Mouse (Mus musculus): ENCODE results near the gene Lclat1.

The Lclat1 gene

DNA sequence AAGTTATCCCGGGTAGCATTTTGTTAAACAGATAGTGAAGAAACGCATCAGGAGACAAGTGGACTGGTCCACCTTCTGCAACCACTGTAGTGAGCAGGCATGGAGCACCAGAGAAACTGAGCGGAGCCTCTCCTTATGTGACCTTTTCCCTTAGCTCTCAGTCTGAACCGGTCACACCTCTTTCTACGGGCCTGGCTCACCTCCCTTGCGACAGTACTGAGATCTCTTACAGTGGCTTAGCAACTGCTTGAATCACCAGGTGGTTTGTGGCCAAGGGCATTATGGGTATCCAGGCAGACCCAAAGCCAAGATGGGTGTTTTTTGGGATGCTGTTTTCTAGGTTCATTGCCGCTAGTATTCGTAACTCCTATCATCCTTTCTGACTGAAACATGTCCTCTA lies 16.4 kb upstream of the Lclat1 start:
- DNase-seq: no peak

DNA sequence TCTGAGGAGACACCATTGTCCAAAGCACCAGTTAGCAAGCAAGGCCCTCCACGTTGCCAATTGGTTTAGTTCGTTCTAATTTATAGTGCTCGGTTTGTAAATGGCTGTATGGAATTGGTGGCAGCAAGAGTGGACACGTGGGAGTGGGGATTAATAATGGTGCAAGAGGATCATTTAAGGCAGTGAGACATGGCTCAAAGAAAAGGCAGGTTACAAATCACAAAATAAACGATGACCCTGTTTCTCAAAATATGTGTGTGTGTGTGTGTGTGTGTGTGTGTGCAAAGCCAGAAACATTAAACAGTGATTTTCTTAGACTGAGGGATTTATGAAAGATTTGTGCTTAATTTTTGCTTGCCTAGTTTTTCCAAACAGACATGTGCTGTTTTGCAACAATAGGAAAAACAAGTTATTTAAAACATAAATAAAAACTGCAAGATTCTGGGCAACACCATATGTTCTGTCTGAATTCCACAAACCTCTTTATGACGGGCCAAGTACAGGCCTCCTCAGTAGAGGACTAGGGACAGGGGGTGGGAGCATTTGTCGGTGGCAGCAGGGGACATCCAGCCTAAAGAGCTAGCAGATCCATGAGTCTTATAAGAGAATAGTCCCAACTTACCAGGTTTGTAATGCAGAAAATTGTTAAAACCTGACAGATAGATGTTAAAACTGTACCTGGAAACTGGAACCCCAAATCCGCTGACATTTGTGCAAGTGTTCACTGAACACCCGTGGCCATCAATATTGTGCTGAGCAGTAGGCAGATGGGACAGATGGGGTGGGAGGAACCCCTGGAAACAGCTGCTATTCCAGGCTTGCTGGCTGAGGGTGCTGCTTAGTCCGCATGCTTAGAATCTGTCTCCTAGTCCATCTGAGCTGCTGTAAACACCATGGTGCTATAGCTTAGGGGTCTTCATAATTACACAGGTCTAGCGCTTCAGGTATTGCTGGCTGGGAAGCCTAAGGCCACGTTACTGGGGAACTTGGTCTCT lies 15.4 kb upstream of the Lclat1 start:
- no peak for DNase-seq

DNA sequence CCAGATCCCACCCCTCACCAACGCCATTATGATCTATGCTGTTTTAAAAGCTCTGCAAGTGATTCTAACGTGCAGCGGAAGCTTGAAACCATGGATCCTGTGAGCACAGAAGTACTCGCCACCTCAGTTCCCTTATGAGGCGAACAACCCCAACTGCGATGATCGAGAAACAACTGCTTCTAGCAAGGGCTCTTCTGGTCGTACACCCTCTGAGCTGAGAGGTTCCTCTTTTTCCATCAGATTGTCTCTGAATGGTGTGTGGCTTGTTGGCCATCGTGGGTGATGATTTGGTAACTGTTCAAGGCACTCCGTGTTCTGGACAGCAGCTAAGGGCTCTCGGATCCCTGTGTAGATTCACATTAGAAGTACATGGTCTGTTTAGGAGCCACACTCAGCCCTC lies 12.7 kb upstream of the Lclat1 start:
- no peak for DNase-seq

DNA sequence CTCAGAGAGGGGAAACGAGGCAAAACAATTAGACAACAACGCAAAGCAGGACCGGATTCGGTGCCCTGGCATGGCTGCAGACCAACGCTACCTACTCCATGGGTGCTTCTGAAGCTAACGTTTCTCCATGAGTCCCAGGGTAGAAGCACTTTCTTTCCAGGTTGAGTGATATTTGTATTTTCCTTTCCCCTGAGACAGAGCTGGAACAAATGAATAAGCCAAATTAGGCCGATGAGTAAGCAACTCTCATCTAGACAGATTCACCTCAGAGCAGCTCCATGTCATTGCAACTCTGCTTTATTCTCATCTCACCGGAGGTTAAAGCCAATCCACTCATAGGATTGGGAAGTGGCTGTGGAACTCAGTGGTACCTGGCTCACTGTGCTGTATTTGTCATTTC lies 12.2 kb upstream of the Lclat1 start:
- no peak for DNase-seq

DNA sequence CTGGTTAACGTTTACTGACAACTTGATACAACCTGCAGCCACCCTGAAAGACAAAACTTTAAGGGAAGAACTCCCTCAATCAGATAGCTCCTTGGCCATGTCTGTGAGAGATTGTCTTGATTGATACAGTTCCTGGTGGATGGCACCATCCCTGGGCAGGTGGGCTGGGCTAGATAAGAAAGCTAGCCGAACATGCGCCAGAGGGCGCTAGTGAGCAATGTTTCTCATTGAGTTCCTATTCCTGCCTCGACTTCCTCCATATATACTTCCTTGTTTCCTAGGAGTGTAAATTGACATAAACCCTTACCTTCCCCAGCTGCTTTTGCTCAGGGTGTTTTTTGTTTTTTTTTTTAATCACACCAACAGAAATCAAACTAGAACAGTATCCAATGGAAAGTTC lies 11.3 kb upstream of the Lclat1 start:
- peak; percentile 12 for DNase-seq

DNA sequence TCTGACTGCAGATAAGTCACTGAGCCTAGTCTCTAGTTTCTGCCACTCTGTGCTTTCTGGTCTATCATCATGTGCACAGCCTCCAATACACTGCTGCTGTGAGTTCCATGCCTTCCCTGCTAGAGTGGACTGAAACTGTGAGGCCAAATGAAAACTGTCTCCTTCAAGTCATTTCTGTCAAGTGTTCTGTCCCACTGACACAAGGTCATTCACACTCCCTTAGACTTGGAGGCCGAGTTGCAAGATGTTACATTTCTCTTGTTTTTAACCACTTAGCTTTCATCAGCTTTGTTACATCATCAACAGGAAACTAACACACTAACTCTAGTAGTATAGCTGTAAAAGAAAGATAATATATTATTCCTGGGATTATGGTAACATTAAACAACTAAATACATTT lies 9.1 kb upstream of the Lclat1 start:
- no peak for DNase-seq

DNA sequence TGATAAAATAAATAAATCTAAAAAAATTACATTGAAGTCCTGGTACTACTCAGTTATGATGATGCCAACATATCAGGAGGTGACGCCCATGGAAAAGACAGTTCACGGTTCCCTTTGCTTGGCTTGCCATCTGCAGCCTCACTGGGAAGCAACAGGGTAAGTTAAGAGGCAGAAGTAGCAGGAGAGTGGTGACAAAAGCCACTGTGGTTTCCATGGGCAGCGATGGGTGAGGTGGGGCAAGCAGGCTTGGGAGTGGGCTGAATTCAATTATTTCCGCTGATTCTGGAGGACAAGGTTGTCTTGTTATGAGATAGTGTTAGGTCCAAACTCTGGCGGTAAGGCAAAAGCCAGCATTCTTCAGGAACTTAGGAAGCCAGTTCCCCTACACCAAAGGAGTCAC lies 7.4 kb upstream of the Lclat1 start:
- no peak for DNase-seq

DNA sequence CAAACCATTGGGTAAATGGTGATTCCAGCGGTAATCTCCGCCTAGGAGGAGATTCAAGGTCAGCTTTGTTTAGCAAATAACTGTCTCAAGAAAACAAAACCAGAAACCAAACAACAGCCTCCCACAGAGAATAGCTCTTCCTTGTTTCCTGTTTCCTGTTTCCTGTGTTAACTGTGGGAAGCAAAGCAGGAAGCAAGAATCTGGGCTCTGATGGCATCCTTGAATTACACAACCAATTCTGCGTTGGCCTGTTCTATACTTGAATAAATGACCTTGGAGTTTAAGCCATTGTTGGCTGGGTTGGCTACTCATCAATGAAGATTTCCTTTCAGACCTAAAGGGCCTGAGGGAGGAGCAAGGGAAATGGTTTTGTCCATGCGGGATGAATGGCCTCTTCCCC lies 5.2 kb upstream of the Lclat1 start:
- no peak for DNase-seq

DNA sequence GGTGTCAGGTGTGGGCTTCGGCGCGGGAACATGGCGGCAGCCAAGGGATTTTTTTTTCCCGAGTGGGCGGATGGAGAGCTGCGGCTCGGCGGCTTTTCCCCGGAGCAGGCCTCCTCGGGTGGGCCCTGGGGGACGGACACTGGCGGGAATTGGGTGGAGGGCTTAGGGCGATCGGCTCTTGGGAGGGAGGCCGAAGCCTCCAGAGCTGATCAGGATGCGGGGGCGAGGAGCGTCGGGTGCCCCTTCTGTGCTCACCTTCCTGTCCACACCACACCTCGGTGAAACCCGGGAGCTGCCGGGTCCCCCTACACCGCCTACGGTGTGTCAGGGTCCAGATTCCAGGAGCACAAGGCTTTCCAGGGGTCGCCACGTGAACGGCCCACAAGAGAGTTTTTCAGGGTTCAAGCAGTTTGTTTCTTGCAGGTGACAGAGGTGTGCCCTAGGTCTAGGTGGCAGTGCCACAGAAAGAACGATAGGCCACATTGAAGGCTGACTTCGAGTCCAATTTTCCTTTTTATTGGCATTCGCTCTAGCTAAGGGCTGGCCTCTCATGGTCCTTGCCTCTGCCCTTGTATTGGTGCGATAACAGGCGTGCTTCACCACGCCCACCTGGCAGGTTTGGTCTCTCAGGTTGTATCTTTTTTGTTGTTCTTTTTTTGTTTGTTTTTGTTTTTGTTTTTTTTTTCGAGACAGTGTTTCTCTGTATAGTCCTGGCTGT lies 544 bp downstream of the Lclat1 start:
- DNase-seq: no peak

DNA sequence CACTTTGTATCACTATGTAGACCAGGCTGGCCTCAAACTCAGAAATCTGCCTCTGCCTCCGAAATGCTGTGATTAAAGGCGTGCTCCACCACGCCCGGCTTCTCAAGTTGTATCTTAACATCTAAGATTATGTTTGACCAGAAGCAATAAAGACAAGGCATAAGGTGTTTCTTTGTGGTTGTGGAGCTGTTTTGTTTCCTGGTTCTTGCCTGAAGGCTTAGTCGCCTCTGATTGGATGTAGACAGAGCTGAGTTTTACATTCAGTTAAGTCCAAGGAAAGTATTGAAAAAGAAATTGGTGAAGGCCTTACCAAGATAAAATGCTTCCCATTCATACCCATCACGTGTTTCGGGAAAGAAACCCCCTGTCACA lies 1.1 kb downstream of the Lclat1 start:
- no peak for DNase-seq

DNA sequence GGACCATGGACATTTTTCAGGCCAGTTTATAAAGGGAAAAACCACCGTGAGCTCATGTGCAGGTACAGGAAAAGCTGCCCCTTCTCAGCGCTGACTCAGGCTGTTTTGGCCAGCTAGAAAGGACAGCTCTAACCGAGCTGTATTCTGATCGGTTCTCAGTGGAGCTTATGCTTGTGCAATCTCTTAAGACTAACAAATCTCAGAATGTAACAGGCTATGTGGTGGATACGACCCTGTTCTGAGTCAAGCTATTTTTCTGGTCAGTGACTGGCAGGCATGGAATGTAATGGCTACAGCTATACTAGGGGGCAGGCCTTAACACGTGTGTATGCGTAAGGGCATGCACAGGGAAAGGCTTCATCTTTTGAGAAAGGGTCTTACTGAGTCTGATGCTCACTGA lies 4.3 kb downstream of the Lclat1 start:
- no peak for DNase-seq

DNA sequence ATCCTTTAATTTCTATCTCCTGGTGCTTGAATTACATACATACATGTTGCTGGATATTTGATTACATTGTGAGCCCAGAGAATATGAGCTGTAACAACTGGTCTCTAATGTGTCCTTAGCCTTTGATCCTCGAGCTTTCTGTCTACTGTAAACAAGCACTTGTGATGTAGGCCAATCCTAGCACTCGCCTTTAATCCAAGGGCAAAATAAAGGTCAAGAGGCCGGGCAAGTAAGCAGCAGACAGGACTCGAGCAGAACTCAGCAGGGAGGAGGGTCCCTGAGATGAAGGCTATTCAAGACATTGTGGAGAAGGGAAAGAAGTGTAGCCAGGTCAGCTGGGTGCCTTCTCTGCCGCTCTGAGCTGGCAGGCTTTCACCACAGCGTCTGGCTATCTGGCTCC lies 4.8 kb downstream of the Lclat1 start:
- no peak for DNase-seq

DNA sequence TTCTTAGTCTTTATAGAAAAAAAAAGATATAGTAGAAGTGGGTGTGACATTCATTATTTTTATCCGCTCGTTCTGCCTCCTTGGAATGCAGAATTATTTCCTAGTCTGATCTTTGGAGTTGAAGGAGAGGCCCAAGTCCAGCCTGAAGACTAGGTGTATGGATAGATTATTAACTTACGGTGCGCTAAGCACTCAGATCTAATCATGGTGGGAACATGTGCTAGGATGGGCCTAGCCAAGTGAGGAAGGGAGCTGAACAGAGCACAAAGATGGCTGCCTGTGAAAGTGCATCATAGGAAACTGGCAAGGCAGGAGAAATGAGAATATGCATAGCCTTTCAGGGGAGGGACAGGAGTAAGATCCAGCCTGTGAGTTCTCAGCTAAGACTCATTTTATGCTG lies 5.4 kb downstream of the Lclat1 start:
- DNase-seq: no peak

DNA sequence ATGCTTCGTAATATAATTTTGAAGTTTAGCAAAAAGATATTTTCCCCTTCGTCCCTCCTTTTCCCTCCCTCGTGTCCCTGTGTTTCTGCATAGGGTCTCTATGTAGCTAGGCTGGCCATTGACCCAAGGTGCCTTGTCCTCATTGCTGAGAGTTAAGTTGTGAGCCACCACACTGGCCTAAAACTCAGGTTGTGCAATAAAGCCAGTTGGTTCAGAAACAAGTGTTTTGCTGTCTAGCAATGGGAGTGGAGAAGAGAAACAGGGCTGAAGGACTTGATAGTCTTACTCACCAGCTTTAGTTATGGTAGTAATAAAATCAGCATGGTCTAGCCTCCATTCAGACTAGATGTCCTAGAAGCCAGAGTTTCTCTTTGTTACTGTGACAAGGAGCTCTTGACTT lies 10.3 kb downstream of the Lclat1 start:
- no peak for DNase-seq

DNA sequence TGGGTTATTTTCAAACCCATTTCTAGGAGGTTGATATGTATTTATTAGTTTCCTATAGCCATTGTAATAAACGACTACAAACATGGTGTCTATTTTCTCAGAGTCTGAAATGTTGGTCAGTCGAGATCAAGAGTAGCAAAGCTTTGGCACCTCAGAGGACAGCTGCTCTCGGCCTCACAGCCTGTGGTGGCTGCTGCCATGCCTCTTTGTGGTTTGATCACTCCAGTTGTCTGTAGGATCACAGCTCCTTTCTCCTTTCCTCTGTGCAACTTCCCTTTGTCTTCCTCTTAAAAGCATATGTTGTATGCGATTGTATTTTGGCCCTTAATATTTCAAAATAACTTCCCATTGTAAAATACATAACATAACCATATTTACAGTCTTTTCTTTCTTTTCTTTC lies 10.9 kb downstream of the Lclat1 start:
- DNase-seq: no peak

DNA sequence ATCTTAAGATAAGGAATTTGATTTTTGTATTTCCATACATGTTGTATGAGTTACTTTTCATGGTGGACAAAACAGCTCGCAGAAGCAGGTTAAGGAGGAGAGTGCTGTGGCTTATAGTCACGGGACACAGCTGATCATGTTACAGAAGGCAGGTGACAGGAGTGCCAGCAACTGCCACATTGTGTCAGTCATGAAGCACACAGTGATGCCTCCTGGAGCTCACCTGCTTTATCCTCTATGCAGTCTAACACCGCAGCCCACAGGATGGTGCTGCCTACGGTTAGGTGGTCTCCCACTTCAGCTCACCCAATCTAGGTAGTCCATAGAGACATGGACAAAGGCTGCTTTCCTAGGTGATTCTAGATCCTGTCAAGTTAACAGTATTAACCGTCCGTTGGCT lies 11.4 kb downstream of the Lclat1 start:
- no peak for DNase-seq

DNA sequence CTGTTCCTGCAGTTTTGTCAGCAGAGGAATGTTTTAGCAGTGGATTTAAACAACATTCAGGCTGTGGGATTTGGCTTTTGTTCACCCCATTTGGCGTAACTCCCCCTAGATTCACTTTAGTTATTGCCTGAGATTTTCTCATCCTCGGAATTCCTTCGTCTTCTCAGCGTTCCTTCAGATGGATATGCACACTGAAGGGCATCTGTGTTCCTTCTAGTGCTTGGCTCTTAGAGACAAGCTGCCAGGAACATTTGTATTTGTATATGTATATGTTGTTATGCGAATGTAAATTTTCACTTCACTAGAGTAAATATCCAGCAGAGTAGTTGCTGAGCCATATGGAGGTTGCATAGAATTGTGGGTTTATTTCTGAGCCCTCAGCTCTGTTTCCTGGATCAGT lies 12.8 kb downstream of the Lclat1 start:
- no peak for DNase-seq

DNA sequence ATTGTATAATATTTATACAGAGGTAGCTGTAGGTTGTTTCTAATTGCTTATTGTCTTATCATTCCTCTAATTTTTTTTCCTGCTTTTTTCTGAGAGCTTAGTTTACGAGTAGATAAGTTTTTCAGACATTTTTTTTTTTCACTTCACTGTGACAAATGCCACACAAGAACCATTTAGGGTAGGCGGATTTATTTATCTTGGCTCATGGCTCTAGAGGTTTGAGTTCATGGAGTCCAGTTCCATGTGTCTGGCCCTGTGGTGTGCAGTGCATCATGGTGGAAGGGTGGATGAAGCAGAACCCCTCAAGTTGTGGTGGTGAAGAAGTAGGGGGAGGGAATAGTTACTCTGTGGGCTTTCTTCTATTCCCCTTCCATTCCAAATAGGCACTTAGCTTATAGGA lies 13.9 kb downstream of the Lclat1 start:
- no peak for DNase-seq

DNA sequence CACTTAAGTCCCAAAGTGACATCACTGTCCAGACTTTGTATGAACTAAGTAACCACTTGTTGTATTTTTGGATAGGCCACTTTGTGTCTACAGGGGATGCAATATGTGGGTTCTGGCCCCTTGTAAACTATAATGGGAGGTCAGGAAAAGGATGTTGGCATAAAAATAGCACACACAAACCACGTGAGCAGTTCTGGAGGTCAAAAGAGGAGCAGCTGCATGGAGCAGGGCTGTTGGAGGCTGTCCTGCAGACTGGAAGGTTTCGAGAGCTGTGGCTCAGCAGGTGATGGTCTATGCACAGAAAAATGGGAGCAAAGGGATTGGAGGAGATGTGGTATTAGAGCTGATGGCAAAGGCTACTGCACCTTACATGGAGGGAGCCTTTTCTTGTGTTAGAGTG lies 18.6 kb downstream of the Lclat1 start:
- no peak for DNase-seq

DNA sequence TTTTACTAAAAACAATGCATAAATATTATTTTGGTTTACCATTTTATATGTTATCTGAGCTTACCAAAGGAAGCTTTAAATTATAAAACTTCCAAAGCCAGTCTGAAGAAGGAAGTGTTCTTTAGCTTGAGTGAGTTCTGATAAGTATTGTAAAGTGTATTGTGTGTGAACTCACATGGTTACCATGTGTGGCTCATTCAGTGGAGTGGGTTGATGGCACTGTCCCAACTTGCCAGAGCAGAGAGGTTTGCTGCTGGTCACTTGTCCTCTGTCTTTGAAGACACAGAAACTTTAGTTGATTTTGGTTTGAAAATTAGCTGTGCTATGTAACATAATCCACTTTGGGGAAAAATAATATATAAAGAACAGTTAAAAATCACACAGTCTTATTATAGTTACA lies 19.1 kb downstream of the Lclat1 start:
- no peak for DNase-seq

DNA sequence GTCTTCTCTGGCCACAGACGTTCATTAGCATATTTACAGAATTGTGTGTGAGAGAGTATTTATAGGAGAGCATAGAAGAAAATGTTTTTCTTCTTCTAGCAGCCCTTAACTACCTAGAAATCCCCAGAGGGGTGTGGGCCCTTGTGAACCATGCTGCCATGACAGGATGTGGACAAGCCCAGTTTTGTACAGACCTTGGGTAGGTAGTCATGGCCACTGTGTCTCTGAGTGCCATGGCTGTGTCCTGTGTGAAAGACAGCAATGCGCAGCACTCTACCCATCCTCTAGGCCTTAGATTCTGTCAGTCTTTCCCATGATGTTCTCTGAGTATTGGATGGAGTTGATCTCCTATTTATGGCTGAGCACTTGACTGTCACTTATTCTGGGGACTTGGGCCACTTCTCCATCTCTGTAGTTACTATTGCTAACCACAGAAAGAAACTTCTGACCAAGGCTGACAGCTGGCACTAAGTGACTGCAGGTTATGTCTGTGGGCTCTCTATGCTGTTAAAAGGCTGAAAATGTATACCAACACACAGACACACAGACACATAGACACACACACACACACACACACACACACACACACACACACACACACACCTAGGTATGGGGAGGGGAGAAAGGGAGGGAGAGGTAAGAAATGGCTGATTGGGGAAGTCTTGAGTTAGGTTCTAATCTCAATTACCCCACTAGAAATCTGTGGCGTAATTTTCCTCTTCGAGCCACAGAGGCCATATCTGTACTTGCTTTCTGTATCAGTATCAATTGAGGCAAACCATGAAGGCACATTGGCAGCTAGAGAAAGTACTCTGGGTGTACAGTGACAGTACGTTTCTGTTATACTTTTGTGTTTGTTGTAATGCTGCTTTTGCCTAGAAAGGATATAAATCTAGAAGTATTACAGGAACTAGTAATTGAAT lies 29.0 kb downstream of the Lclat1 start:
- no peak for DNase-seq

DNA sequence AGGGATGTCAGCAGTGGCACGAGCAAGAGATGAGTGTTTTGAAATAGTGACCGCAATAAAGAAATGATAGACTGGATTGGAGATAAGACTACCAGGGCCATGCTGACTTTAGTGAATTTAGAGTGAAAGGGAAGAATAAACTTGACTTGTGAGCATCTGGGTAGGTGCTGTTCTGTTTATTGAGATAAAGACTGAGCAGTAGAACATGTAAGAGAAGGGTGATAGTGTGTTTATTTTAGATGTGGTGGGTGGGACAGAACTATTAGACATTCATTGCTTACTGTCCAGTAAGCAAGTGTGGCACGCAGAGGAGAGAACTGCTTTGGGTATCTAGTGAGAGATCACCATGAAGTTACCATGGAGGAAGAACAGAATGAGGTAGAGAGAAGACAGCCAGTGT lies 30.4 kb downstream of the Lclat1 start:
- no peak for DNase-seq

DNA sequence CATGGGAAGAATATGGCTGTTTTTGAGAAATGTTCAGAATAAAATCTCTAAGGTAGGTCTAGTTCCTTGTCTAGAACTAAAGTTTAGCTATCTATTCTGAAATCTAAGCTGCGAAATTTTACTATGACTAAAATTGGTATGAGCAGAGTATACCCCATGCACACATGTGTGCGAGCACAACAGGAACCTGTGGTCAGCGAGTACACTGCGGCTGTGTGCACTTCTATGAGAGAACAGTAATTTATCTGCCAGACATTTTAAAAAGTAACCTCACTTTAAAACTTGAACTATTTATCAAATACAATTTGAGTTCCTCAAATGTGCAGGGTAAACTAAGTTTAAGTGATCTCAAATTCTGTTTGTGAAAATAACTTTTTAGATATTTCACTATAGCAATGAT lies 34.2 kb downstream of the Lclat1 start:
- no peak for DNase-seq
